Mouse (Mus musculus) forelimb bud, embryonic 11.5 days (tissue): ENCODE data around the gene Upk1a.

ENCODE experiments used
- DNase-seq: peaks from one replicate; pipeline ENCODE4 v3.0.0-alpha.2; 2012; ENCODE audit warnings: low read depth, low spot score

Gene Upk1a

DNA sequence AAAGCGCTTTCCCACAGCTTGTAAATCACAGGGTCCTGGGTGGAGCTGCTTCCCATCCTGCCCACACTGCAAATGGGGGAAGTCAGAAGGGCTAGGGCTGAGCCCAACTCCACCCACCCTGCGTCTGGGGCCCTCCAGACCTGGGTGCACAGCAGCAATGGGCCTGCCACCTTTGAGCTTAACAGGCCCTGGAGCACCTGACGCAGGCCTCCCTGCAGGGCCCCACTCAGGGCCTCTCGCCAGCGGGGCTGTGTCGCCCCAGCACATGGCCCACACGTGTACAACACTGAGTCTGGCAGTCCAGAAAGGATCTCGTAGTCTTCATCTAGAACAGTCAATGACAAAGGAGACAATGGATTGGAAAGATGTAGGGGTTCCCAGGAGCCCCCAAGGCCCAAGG lies 32.7 kb downstream of the Upk1a start:
- no peak for DNase-seq

DNA sequence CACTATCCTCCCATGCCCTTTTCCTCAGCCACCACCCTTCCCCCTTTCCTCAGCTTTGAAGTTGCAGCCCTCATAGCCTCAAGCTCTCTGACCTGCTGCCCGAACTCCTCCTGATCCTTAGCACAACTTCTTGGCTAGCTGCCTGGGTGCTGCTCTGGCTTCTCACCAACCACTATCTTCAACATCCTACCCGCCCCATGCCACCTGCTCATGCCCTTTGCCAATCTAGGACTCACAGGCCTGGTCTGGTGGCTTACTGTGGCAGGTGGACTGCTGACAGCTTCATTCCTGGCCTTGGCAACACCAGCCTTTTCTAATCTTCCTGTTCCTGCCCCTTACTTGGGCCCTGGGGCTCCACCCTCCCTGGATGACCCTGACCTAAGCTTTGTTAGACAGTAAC lies 39.7 kb downstream of the Upk1a start:
- DNase-seq: no peak

DNA sequence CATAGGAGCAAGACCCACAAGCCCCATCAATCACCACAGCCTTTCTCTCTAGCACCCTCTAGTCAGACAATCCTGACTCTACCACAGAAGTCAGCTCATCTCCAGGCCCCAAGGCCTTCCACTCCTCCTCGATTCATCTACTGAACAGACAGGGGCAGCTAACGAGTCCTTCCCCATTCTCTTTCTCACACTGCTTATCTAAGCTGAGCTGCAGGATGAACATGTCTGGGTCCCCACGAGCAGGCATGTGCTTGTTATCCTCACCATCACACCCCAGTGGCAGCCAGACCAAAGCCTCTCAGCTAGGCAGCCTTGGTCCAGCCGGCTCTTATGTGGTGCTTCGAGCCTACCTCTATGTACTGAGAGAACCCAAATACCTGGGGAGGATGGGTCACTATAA lies 40.3 kb downstream of the Upk1a start:
- no peak for DNase-seq

DNA sequence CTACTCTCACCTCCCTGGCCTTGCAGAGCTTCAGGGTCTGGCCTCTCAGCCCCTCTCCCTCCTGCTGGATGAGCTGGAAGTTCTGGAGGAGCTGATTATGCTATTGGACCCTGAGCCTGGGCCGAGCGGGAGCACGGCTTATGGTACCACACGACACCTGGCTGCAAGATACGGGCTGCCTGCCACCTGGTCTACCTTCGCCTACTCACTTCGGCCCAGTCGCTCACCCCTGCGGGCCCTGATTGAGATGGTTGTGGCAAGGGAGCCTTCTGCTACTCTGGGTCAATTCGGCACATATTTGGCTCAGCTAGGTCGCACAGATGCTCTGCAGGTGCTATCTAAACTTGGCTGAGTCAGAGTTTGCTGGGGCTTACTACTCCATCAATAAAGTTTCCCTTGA lies 45.1 kb downstream of the Upk1a start:
- no peak for DNase-seq

DNA sequence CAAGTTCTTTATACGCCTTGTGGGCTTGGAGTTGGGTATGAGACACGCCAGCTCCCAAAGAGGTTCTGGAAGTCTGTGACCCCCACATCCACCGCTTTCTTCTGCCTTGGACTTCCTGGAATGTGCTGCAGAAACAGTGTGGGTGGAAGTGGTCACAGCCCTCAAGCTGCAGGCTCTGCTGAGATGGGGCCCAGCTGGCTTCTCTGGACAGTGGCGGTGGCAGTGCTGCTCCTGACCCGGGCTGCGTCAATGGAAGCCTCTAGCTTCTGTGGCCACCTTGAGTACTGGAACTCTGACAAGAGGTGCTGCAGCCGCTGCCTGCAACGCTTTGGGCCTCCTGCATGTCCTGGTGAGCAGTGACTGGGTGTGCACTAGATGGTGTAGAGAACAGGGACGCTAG lies 46.6 kb downstream of the Upk1a start:
- no peak for DNase-seq

DNA sequence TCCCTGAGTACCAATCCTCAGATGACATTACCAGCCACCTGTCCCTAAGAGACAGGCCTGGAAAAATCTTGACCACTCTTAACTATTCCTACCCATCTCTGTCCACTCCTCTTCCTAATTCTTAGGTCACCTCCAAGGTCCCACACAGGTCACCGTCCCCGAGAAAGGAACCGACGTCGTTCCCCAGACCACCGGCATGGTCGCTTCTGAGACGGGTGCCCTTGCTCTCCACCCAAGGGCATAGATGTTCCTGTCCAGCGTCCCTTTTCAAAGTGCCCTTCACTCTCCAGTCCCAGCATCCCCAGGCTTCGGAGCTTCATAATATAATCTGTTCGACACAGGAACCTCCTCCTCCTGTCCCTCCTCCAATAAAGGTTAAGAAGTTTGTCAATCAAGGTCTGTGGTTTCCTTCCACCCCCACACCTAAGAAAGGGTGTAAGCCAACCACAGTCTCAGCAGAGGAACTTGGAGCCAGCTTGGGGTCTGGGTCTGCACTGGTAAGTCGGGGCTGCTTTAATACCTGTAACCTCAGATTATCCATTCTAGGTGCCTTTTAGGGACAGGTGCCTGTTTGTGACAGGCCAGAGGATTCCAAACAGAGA lies 47.6 kb downstream of the Upk1a start, which contains the start of gene Igflr1:
Gene Igflr1 (plus strand): TSS at position 458 of the 602 bp plus-strand sequence.
- DNase-seq: no peak

DNA sequence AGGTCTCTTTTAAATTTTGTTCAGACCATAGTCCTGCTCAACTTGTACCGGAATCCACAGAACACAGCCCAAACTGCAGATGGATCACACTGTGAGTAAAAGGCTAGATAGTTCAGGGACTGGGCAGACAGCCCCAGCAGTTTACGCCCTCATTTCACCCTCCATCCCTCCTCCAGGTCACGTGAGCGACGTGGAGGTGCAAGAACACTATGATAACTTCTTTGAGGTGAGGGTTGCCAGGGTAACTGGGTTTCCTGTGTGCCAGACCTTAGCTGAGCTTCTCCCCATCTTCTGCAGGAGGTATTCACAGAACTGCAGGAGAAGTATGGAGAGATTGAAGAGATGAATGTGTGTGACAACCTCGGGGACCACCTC lies 48.8 kb downstream of the Upk1a start:
- DNase-seq: no peak

DNA sequence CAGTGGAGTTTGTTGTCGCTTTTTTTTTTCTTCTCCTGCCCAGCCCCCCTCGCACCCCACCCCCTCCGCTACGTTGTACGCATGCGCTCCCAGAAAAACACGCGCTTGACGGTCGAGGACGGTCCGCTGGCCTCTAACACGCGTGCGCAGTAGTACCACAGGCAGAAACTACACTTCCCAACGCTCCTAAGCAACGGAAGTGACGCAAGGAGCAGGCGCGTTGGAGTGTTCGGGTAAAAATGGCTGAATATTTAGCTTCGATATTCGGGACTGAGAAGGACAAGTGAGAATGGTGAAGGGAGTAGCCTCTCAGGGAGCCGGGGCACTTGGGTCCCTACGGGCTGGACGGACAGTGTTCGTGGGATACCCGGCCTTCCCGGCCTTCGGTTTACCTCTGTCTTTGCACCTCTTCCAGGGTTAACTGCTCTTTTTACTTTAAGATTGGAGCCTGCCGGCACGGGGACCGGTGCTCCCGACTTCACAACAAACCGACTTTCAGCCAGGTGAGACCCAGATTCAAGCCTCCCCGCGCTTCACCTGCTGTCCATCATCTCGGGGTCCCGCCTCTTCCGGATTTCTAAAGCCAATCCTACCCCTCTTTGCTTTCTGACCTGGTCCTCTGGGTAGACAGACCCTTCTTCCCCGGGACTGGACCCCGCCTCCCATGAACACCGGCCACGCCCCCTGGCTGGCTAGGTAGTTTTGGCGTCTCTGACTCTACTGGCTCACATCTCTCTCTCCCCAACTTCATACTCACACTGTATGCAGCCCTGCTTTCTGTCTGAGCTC lies 49.3 kb downstream of the Upk1a start, which contains the start of the genes U2af1l4, Gm49396 and Psenen:
Gene U2af1l4 (plus strand): TSS at position 185 of the 789 bp plus-strand sequence.
Gene Gm49396 (plus strand): TSS at position 228 of the 789 bp plus-strand sequence.
Gene Psenen (minus strand): TSS at position 511 of the 789 bp plus-strand sequence.
- DNase-seq: peak; percentile 98

DNA sequence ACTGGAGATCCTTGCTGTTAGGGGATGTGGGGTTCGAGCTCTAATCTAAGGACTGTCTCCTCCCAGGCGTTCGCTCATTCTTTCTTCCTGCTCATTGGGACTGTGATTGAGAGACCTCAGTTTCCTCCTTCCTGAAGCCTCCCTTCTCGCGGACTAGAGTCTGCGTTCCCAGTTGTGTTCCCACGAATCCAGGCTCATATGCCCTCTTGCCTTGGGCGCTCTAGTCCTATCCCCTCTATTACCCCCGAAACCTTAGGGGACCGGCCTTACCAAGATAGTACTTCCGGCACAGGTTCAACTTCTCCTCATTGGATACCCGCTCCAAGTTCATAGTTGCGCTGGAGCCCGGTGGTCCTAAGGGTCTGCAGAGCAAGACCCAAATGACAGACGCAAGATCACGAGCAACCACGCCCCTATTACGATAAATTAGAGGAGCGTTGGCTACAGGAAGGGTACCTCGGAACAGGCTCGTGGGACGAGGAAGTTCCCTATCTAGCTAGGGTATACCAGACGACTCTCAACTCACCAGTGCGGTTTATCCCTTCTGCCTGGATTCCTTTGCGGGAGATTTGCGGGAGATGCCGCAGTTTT lies 50.0 kb downstream of the Upk1a start:
- DNase-seq: no peak

DNA sequence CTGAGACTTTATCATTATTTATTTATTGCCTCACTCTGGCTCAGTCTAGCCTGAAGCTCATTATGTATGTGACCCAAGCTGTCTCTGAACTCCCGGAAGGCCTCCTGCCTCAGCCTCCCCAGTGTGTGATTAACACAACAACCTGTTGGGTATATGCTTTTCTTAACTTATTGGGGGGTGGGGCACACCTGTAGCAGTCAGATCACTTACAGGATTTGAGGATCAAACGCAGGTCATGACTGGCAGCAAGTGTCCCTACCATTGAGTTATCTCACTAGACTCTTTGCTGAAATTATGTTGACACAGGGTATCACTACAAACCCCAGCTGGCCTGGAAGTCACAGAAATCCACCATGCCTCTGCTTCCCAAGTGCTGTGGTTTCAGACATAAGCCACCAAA lies 52.4 kb downstream of the Upk1a start:
- no peak for DNase-seq

DNA sequence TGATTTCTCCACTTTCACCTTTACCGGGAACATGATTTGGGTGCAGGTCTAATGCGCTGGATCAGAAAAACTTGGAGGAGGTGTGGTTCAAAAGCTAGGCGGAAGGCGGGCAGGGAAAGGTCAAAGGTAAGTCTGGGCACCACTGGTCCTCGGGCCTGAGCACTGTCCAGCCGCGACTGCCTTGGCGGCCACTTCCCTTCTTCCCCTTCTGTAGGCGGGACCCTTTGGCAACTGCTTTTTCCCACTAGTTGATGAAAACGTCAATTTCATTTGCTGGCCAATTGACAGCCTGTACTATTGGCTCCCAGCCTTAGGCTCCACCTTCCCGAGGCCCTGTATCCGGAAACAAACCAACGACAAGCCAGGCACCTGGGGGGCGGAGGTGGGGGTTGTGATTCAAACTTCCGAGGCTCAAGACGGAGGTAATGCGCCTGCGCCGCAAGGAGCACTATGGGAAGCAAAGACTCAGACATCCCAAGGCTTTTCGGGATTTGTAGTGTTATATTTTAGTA lies 53.1 kb downstream of the Upk1a start, which contains the start of gene Lin37:
Gene Lin37 (minus strand): TSS at position 396 of the 512 bp plus-strand sequence.
- peak; percentile 96 for DNase-seq

DNA sequence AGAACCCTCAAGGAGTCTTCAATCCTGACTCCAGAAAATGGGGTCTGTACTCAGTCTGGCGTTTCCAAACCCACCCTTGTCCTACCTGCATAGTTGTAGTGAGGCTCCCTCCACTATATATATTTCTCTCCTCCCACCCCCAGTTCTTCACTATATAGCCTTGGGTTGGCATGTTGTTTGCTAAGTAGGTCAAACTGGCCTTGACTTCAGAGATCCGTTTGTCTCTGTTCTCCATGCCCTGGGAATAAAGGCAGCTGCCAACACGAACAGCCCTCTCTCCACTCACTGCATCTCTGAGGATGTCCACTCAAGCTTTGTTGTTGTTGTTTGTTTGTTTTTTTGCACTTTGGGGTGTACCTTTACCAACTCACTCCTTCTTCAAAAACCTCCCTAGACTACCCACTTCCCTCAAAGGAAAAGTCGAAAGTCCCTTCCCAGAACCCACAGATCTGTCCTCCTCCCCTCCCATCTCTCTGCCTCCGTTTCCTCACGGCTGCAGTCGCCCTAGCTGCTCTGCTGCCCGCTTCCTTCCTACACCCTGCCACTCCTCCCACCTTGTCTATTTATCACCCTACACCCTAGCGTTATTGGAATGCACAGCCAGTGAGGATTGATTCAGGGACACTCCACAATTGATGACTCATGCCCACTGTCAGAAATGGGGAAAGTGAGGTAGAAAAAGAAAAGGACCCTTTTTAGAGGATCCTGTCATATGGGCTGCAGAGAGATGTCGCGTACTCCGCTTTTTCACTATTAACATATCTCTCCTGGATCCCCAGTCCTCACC lies 53.8 kb downstream of the Upk1a start:
- no peak for DNase-seq

DNA sequence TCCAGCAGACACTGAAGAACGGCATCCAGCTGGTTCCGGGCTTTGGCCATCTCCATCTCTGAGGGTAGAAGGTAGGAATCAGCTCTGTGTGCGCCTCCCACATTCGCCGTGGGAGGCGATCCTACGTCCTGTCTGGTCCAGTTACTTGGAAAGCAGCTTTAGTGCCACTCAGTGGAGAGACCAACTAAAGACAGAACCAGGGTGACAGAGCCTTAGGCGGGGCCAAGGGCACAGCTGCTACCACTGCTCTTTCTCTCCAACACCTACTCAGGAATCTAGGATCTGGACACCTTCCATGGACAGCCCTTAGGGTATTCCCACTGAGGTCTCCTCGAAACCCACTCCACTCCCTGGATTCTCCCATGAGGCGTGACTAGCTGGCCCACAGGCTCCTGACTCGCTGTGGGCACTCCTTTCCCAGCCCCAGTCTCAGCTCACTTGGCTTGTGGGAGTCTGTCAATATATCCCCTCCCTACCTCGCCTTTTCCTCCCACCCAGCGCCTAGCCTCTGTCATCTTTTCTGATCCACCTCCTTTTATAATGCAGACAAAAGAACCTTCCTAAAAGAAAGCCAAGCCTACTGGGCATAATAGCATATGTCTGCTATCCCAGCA lies 54.6 kb downstream of the Upk1a start:
- DNase-seq: no peak

DNA sequence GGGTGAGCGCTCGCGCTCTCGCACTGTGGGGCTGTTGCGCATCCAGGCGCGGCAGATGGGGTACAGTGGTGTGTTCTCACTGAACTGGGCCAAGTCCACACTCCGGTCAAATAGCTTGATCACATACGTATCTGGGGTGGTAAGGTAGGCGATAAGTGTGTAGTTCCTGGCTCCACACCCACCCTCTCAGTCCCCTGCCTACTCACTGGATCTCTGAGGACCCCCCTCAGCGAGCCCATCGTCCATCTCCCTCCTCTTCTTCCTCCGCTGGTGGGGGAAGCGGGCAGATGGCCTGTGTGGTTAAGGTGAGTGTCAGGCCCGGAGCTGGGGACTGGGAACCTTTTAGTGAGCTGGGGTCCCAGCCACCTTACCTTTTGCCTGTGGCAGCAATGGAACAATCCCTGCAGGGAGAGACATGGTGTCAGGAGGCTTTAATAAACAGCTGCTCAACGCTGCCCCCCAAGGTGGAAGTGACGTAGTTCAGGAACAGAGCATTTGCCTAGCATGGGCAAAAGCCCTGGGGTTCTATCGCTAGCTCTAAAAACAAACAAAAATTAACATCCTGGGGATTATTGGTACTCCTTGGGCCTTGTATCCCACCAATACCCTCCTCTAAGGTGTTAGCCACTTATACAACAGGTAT lies 55.6 kb downstream of the Upk1a start:
- DNase-seq: no peak

DNA sequence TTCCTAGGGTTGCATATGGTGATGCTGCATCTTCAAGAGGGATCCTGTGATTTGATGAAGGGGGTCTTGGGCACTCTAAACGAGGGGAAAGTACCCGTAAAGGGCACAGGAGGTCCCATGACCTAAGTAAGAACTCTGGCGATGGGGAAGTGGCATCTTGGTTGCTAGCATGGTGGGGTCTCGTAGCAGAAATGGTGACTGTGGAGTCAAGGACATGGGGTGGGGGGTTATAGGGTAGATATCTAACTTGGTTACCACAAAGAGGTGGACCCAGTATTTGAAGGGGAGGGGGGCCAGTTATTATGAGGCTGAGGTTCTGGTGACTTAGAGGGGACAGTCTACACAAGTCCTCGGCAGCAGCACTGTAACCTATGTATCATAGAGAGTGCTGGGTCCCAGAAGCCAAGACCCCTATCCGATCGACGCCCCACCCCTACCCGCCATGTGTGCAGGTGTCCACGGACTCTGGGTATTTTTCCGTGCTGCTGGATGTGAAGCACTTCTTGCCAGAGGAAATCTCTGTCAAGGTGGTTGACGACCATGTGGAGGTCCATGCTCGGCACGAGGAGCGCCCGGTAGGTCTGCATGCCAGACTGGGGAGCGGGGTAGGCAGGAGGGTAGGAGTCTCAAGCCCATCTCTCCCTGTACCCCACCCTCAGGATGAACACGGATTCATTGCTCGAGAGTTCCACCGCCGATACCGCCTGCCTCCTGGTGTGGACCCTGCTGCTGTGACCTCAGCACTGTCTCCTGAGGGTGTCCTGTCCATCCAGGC lies 58.6 kb downstream of the Upk1a start:
- no peak for DNase-seq
